Mouse (Mus musculus) midbrain, embryonic 10.5 days (tissue): ENCODE results near the gene Nolc1. TPM values are rescaled to one million over a fixed set of nuclear protein-coding genes. Genes with fewer than 3 reads are reported as not detected.
A peak's percentile ranks its signal among the peaks of the same experiment; 100 is the strongest.

Source experiments
- DNase-seq: peaks from one replicate; pipeline ENCODE4 v3.0.0-alpha.2; 2017; ENCODE audit warnings: low spot score
- H3K27ac ChIP-seq: fragments of 300-500 bp; sonication (generic); replicated peaks from 2 replicates; pipeline ENCODE4 v1.5.1; 2016; ENCODE audit warnings: mild to moderate bottlenecking
- H3K27me3 ChIP-seq: fragments of 300-500 bp; sonication (generic); 2 replicates; pipeline ENCODE4 v1.6.1; 2016; ENCODE audit warnings: low read depth, mild to moderate bottlenecking; ENCODE audit not compliant: poor library complexity, severe bottlenecking
- H3K36me3 ChIP-seq: fragments of 300-500 bp; sonication (generic); 2 replicates; pipeline ENCODE4 v1.6.1; 2016; ENCODE audit warnings: mild to moderate bottlenecking, moderate library complexity
- H3K4me1 ChIP-seq: fragments of 300-500 bp; sonication (generic); 2 replicates; pipeline ENCODE4 v1.6.1; 2016
- H3K4me3 ChIP-seq: fragments of 300-500 bp; sonication (generic); 2 replicates; pipeline ENCODE4 v1.5.1; 2016; ENCODE audit warnings: mild to moderate bottlenecking, moderate library complexity
- H3K9me3 ChIP-seq: fragments of 300-500 bp; sonication (generic); replicated peaks from 2 replicates; pipeline ENCODE4 v1.6.1; 2016; ENCODE audit warnings: mild to moderate bottlenecking
- WGBS: fragments of 180-500 bp; shearing (Covaris S2); methylation state at CpG from one replicate; pipeline ENCODE4 v1.1.7; 2016; 5-methylcytosine and 5-hydroxymethylcytosine counted together
- polyA plus RNA-seq: library from polyadenylated mRNA; unstranded; fragments of >200 nt; fragmentation: Nextera tagmentation; extraction: Ambion mirVana; gene quantifications from 2 replicates; pipeline ENCODE4 v1.2.1, GENCODE M21; 2016

Gene Nolc1
- polyA plus RNA-seq, 1 experiment from 2014 or later, result 141 TPM

DNA sequence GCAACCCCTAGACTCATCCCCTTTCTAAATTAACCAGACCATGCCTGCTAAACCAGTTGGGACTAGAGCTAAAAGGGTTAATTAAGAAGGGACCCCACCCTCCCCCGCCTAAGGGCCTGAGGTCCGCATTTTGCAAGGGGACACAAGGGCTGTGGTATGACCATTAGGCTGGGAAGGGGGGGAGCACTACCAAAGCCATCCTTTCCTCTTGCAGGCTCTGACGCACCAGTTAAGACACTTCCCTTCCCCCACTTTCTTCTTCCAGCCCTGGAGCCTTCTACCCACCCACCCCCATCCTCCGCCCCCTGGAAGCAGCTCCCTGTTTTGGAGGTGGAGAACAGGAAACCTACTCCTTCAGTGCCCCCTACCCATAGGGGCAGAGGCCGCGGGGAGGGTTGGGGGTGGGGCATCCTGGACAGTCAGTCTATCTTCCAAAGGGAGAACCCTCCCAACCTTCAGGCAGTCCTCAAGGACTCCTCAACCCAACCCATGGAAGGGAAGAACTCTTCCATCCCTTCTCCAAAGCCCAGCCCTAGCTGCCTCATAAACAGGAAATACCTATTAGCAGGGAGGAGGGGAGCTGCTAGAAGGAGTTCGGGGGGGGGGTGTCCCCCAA is 29.9 kb upstream of the Nolc1 start:
- peak; percentile 56 for DNase-seq
- no peaks in the 10 kb centered on the region for H3K36me3 ChIP-seq
- H3K4me1 ChIP-seq, result peaks cover 58% of the 10 kb centered on the region

GRCm38 (mm10) chr19:46046621-46047025 is 29.0 kb upstream of the Nolc1 start:
- no peak for DNase-seq
- Histone ChIP-seq H3K9me3 (no peaks in the 10 kb centered on the region), H3K27ac (peak overlapping the region; percentile 96; the same call in 1 of the 2 replicates), H3K4me1 (peaks cover 49% of the 10 kb centered on the region), H3K4me3 (no peak overlapping the region), H3K27me3 (no peaks in the 10 kb centered on the region), H3K36me3 (no peaks in the 10 kb centered on the region)
- WGBS, result 6% methylated on average over 10 of the region's 10 CpGs

More for the DNA sequence above, 29.9 kb upstream of the Nolc1 start:
- Histone ChIP-seq H3K4me3 (peak overlapping the region; percentile 92), H3K27ac (peak overlapping the region; percentile 96), H3K27me3 (no peaks in the 10 kb centered on the region), H3K9me3 (no peaks in the 10 kb centered on the region)
- under 1% methylated on average over 7 of the region's 7 CpGs for WGBS

- DNase-seq, result no peak
- H3K9me3 ChIP-seq, result no peaks in the 10 kb centered on the region
- WGBS, result 69% methylated on average over 2 of the region's 2 CpGs
- peaks cover 41% of the 10 kb centered on the region for H3K4me1 ChIP-seq
- no peak overlapping the region for H3K27ac ChIP-seq
- no peaks in the 10 kb centered on the region for H3K36me3 ChIP-seq
- no peaks in the 10 kb centered on the region for H3K27me3 ChIP-seq
- H3K4me3 ChIP-seq, result no peak overlapping the region
Measured at GRCm38 (mm10) chr19:46047426-46047825, 28.2 kb upstream of the Nolc1 start.

GRCm38 (mm10) chr19:46049129-46049528 is 26.5 kb upstream of the Nolc1 start:
- H3K36me3 ChIP-seq, result no peaks in the 10 kb centered on the region
- H3K27me3 ChIP-seq, result no peaks in the 10 kb centered on the region
- DNase-seq, result no peak
- peaks cover 24% of the 10 kb centered on the region for H3K4me1 ChIP-seq
- H3K27ac ChIP-seq, result no peak overlapping the region
- H3K9me3 ChIP-seq, result no peaks in the 10 kb centered on the region
- 76% methylated on average over 4 of the region's 4 CpGs for WGBS
- H3K4me3 ChIP-seq, result no peak overlapping the region

DNA sequence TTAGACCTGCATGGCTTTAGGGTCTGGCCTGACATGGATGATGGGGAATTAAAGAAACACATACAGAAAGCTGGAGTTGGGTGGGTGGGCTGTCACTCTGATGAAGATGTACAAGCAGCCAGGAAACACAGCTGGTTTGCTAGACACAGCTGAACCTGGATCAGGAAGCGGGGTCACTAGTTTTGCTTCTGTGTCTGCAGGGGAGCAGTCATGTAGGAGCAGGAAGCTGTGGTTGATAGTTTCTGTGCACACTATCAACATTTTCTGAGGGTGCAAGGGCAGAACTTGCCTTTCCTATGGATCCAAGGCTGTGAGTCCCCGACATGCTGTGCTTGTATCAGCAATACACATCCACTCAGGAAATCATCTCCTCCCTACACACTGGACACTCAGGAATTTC is 25.2 kb upstream of the Nolc1 start:
- Histone ChIP-seq H3K27me3 (no peaks in the 10 kb centered on the region), H3K9me3 (no peaks in the 10 kb centered on the region), H3K36me3 (no peaks in the 10 kb centered on the region), H3K27ac (no peak overlapping the region), H3K4me1 (peaks cover 17% of the 10 kb centered on the region), H3K4me3 (no peak overlapping the region)
- DNase-seq, result no peak
- 92% methylated on average over 2 of the region's 2 CpGs for WGBS

DNA sequence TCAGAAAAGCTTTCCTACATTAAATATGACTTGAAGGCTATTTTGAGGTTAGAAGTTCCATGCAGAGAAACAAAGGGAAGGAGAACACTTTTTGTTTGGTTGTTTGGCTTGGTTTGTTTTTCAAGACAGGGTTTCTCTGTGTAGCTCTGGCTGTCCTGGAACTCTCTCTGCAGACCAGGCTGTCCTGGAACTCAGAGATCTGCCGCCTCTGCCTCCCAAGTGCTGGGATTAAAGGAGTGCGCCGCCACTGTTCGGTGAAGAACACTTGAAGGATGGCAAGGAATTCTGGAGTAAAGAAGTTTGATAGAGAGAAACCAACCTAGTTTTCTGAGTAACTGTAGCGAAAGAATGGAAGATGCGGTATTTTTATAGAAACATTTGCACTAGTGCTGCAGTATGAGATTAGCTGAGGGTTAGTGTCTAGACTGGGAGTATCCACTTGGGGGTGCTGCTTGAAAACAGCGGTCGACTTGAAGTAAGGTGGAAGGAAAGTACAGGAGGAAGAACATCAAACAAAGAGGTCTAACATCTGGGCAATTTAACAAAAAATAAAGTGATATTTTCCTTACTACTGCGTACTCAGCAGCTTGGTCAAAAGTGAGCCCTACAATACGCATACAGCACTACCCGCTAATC is 19.8 kb upstream of the Nolc1 start:
- peak; percentile 44 for DNase-seq
- H3K27me3 ChIP-seq, result no peaks in the 10 kb centered on the region
- no peaks in the 10 kb centered on the region for H3K9me3 ChIP-seq
- peak overlapping the region; percentile 95 for H3K4me3 ChIP-seq
- 2% methylated on average over 11 of the region's 11 CpGs for WGBS
- H3K27ac ChIP-seq, result peak overlapping the region; percentile 95
- H3K4me1 ChIP-seq, result peaks cover 20% of the 10 kb centered on the region
- peaks cover 6% of the 10 kb centered on the region for H3K36me3 ChIP-seq

GRCm38 (mm10) chr19:46056388-46056946 is 19.2 kb upstream of the Nolc1 start:
- Histone ChIP-seq H3K4me3 (peak overlapping the region; percentile 95), H3K4me1 (peaks cover 20% of the 10 kb centered on the region), H3K9me3 (no peaks in the 10 kb centered on the region), H3K27ac (peak overlapping the region; percentile 95), H3K36me3 (peaks cover 12% of the 10 kb centered on the region), H3K27me3 (no peaks in the 10 kb centered on the region)
- DNase-seq, result peak; percentile 95
- WGBS, result under 1% methylated on average over 52 of the region's 52 CpGs

DNA sequence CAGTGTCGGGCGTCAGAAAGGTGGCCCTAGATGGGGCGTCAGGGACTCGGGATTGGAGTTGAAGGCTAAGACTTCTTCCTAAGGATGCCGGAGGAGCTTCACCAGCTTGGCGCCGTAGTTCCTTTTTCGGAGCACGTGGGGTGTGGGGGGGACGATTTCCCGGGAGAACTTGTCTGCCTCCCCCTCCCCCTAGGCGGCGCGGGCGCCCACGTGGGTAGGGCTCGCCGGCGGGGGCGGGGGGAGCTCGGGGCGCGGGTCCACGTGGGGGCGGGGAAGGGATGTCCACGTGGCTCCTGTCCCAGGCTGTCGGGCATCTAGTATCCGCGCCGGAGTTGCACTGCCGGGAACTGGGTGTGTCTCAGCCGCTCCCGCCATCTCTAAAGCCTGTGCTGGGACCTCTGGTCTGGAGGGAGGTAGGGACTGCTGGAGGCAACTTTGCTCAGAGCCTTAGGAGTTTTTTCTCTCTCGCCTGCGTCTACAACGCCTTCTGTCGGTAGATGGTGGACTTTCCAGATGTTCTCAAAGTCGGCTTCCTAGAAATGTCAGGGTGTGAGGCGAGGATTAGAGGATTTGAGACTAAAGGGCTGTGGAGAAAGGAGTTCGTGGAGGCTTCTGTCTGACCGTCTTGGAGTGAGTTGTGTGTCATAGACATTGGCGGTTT is 18.6 kb upstream of the Nolc1 start:
- H3K27ac ChIP-seq, result peak overlapping the region; percentile 95
- WGBS, result under 1% methylated on average over 41 of the region's 42 CpGs
- H3K4me3 ChIP-seq, result peak overlapping the region; percentile 95
- peak; percentile 88 for DNase-seq
- peaks cover 20% of the 10 kb centered on the region for H3K4me1 ChIP-seq
- H3K36me3 ChIP-seq, result peaks cover 18% of the 10 kb centered on the region
- no peaks in the 10 kb centered on the region for H3K27me3 ChIP-seq
- H3K9me3 ChIP-seq, result no peaks in the 10 kb centered on the region

DNA sequence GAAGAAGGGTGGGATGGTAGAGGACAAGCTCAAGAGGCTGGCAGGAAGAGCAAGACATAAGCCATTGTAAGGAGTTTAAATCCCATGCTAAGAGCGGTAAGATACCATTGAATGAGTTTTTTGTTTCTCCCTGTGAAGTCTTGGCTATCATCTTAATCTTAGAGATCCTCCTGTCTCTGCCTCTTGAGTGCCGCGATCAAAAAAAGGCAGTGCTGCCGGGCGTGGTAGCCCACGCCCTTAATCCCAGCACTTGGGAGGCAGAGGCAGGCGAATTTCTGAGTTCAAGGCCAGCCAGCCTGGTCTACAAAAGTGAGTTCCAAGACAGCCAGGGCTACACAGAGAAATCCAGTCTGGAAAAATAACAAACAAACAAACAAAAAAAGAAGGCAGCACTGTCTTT is 17.2 kb upstream of the Nolc1 start:
- no peak for DNase-seq
- Histone ChIP-seq H3K4me1 (peaks cover 20% of the 10 kb centered on the region), H3K27me3 (no peaks in the 10 kb centered on the region), H3K27ac (no peak overlapping the region), H3K36me3 (peaks cover 32% of the 10 kb centered on the region), H3K9me3 (no peaks in the 10 kb centered on the region), H3K4me3 (peak overlapping the region; percentile 95)
- WGBS, result 97% methylated on average over 7 of the region's 7 CpGs

DNA sequence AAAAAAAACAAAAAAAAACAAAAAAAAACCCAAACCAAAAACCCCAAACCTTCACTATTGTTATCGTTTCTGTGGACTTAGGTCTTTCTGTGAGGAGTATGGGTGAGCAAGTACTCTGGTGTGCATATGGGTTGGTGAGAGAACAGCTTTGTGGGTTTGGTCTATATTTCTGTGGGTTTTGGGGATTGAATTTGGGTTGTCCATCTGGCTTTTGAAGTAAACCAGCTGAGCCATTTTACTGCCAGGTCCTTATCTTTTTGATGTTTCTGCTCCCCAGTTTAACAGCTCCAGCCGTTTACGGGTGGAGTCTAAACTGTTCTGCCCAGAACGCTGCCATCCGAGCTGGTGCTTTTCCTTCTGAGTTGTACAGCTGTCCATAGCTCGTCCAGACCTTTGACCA is 14.8 kb upstream of the Nolc1 start:
- DNase-seq, result no peak
- H3K9me3 ChIP-seq, result no peaks in the 10 kb centered on the region
- H3K27ac ChIP-seq, result no peak overlapping the region
- WGBS, result 90% methylated on average over 6 of the region's 6 CpGs
- H3K4me3 ChIP-seq, result no peak overlapping the region
- H3K36me3 ChIP-seq, result peaks cover 56% of the 10 kb centered on the region
- H3K4me1 ChIP-seq, result peaks cover 17% of the 10 kb centered on the region
- H3K27me3 ChIP-seq, result no peaks in the 10 kb centered on the region

GRCm38 (mm10) chr19:46068054-46068453 is 7.6 kb upstream of the Nolc1 start:
- Histone ChIP-seq H3K27ac (no peak overlapping the region), H3K4me3 (no peak overlapping the region), H3K4me1 (no peaks in the 10 kb centered on the region), H3K9me3 (no peaks in the 10 kb centered on the region), H3K27me3 (no peaks in the 10 kb centered on the region), H3K36me3 (peaks cover 98% of the 10 kb centered on the region)
- WGBS, result 86% methylated on average over 10 of the region's 10 CpGs
- DNase-seq, result no peak

GRCm38 (mm10) chr19:46073285-46073684 is 2.4 kb upstream of the Nolc1 start:
- peaks cover 69% of the 10 kb centered on the region for H3K36me3 ChIP-seq
- H3K27ac ChIP-seq, result no peak overlapping the region
- no peaks in the 10 kb centered on the region for H3K27me3 ChIP-seq
- no peaks in the 10 kb centered on the region for H3K9me3 ChIP-seq
- DNase-seq, result no peak
- no peak overlapping the region for H3K4me3 ChIP-seq
- WGBS, result 89% methylated on average over 7 of the region's 7 CpGs
- H3K4me1 ChIP-seq, result peaks cover 20% of the 10 kb centered on the region

- DNase-seq, result no peak
- Histone ChIP-seq H3K36me3 (peaks cover 70% of the 10 kb centered on the region), H3K27me3 (no peaks in the 10 kb centered on the region), H3K27ac (no peak overlapping the region), H3K9me3 (no peaks in the 10 kb centered on the region), H3K4me3 (no peak overlapping the region), H3K4me1 (peaks cover 20% of the 10 kb centered on the region)
- 92% methylated on average over 5 of the region's 5 CpGs for WGBS
Measured at GRCm38 (mm10) chr19:46074266-46074665, 1.4 kb upstream of the Nolc1 start.
